Mouse (Mus musculus) bone marrow macrophage, adult 2 months (primary cell): Measurements from ENCODE around the gene Dhx40.

Source experiments
- CTCF ChIP-seq: IDR thresholded peaks from 2 replicates; pipeline ENCODE4 v1.5.1; 2012; ENCODE audit warnings: low read depth, mild to moderate bottlenecking, low read length, moderate library complexity
- POLR2A ChIP-seq: IDR thresholded peaks from 2 replicates; pipeline ENCODE4 v1.6.1; 2012; ENCODE audit warnings: mild to moderate bottlenecking, low read depth, low read length, borderline replicate concordance

- TF ChIP-seq POLR2A (no peak), CTCF (no peak)
These were observed 507 bp downstream of the Dhx40 start for GRCm38 (mm10) chr11:86807001-86807477.
